Mouse (Mus musculus): ENCODE measurements around the gene Fat3.

DNA sequence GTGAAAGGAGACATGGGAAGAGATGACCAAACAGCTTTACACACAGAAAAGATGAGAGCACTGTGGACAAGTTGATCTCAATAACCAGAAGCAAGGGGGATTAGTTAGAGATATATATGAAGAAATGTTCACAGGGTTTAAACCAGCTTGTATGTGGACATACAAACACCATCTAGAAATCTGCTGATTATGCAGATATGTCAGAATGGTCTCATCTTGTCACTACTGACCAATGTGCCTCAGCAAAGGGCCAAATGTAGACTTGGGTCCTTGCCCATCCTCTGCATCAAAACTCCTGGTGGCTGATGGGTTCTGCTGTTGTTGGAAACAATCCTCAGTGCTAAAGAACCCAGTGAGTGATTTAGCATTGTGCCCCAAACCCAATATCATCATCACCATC lies 113.6 kb downstream of the Fat3 start:
- TF ChIP-seq CTCF (IDR thresholded peaks at IDR 0.05; ENCODE audit: borderline replicate concordance, insufficient read depth, low read depth, low read length): no peak
- TF ChIP-seq POLR2A (IDR thresholded peaks at IDR 0.05; ENCODE audit: borderline replicate concordance, insufficient read depth, low read length): no peak

Data from cerebellum, adult 2 months (tissue).